Mouse (Mus musculus) brain, embryonic 14.5 days (tissue): ENCODE data around the gene Gadd45a.

Experiments
- CTCF ChIP-seq: fragments of 200-500 bp; IDR thresholded peaks from 2 replicates; pipeline ENCODE4 v1.5.1; 2012; ENCODE audit warnings: inconsistent platforms, mild to moderate bottlenecking, moderate library complexity, borderline replicate concordance; ENCODE audit not compliant: insufficient read depth, insufficient read length; ENCODE audit errors: extremely low read depth
- POLR2A ChIP-seq: fragments of 200-500 bp; IDR thresholded peaks from 2 replicates; pipeline ENCODE4 v1.6.1; 2012; ENCODE audit warnings: mild to moderate bottlenecking, inconsistent platforms, borderline replicate concordance; ENCODE audit not compliant: poor library complexity, insufficient read depth, insufficient read length, severe bottlenecking; ENCODE audit errors: extremely low read depth

DNA sequence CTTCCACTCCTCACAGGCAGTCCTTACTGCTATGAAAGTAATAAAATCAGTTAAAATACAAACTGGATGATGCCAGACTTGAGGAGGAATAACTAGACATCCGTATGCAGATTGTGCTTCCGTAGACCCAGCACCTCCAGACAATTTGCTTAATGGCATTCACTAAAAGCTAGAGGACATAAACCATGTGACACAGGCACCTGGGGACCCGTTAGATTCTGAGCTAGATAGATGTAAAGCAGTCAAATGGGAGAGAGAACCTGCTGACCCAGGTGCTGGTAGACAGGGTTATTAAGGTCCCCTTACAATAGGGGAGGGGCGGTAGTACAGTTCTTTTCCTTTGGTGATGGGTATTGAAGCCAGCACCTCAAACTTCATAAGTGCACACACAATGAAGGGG is 13.5 kb downstream of the Gadd45a start:
- TF ChIP-seq POLR2A (no peak), CTCF (no peak)
